Mouse (Mus musculus): ENCODE results near the gene Fuz.

The Fuz gene

DNA sequence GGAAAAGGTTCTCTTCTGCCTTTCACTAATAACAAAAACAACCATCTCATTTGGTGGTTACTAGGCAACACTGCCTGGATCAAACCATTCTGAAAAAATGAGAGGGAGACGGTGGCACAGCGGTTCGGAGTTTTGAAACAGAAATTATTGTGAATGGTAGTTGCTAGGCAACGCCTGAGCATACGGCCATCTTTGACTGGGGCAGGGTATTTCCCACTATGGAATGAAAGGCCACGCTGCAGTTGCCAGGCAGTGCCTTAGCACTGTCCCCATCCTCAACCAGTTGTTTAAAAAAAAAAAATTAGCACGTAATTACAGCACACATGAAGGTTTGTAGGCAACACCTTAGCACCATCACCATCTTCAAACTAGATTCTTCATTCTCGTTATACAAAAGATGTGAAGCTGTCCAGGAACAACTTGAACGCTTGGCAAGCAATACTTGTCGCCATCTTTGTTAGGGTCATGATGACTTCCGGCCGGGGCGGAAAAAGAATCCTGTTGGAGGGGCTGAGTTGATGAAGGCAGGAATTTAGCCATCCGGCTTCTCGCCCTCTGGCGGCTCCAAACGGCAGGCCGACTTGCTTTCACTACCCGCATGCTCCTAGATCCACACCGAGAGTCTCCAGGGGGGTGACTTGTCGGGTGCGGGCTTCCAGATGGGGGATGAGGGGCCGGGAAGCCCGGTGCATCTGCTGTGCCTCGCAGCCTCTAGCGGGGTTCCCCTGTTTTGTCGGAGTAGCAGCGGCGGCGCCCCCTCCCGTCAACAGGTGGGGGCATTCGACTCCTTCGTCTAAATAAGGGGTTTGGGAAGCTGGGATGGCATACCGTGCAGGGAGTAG lies at the start of gene Fuz:
Gene Fuz (plus strand): TSS at position 487 of the 842 bp plus-strand sequence.
- DNase-seq (ENCODE audit: low read depth in 2 of 2, low spot score in 2 of 2): peak; percentile 83 to 86

GRCm38 (mm10) chr7:44846804-44847203 lies 49.1 kb upstream of the Fuz start:
- DNase-seq (ENCODE audit: low read depth in 2 of 2, low spot score in 2 of 2): no peak

GRCm38 (mm10) chr7:44847772-44848171 lies 48.1 kb upstream of the Fuz start:
- no peak for DNase-seq (ENCODE audit: low read depth in 2 of 2, low spot score in 2 of 2)

GRCm38 (mm10) chr7:44848561-44849415 lies 47.1 kb upstream of the Fuz start, which contains the start of the genes Akt1s1 and Tbc1d17:
Akt1s1 (plus strand) TSS chr7:44848991.
Tbc1d17 (minus strand) TSS chr7:44849079.
- peak; percentile 98 for DNase-seq (ENCODE audit: low read depth in 2 of 2, low spot score in 2 of 2)

- peak; percentile 80 to 84 for DNase-seq (ENCODE audit: low read depth in 2 of 2, low spot score in 2 of 2)
Observed at GRCm38 (mm10) chr7:44849416-44850111, 46.3 kb upstream of the Fuz start.

- DNase-seq (ENCODE audit: low read depth in 2 of 2, low spot score in 2 of 2): no peak
Observed at GRCm38 (mm10) chr7:44850146-44850545, 45.7 kb upstream of the Fuz start.

DNA sequence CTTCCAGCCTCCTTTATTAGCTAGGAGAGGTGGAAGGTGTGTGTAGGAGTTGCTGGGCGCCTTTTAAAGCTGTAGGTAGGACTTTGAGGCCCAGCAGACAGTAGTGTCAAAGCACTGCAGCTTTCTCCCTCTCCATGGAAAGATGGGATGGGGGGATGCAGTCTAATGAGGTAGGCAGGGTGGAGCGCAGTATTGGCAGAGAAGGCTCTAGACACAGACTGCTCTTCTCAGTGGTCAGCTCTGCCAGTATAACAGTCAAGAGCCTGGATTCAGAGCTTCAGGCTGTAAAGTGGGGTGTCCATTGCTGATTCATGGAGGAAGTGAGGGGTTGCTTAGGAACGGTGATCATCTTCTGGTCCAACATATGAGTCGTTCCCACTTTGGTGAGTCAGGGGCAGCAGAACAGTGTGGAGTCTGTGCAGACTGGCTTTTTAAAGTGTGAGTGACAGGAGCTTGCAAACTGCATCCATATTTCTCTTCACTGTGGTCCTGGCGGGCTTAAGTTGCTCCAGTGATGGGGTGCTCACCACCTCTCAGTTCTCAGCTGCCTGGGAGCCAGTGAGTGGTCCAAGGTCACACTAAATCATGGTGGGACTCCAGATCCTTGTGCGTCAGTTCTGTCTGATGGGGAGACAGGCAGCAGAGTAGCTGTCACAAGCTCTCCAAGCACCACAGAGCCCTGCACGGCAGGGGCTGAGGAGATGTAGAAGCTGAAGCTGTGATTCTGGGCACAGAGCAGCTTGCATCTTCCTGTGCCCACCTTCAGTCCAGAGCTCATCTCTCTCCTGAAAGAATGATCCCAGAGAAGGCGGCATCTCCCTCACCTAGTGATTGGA lies 44.9 kb upstream of the Fuz start:
- no peak for DNase-seq (ENCODE audit: low read depth in 2 of 2, low spot score in 2 of 2)

- DNase-seq (ENCODE audit: low read depth in 2 of 2, low spot score in 2 of 2): no peak
Observed at GRCm38 (mm10) chr7:44851625-44852234, 44.1 kb upstream of the Fuz start.

GRCm38 (mm10) chr7:44852259-44853027 lies 43.4 kb upstream of the Fuz start:
- no peak for DNase-seq (ENCODE audit: low read depth in 2 of 2, low spot score in 2 of 2)

GRCm38 (mm10) chr7:44853065-44853464 lies 42.8 kb upstream of the Fuz start:
- DNase-seq (ENCODE audit: low read depth in 2 of 2, low spot score in 2 of 2): no peak

- no peak for DNase-seq (ENCODE audit: low read depth in 2 of 2, low spot score in 2 of 2)
Observed at GRCm38 (mm10) chr7:44853596-44854355, 42.1 kb upstream of the Fuz start.

DNA sequence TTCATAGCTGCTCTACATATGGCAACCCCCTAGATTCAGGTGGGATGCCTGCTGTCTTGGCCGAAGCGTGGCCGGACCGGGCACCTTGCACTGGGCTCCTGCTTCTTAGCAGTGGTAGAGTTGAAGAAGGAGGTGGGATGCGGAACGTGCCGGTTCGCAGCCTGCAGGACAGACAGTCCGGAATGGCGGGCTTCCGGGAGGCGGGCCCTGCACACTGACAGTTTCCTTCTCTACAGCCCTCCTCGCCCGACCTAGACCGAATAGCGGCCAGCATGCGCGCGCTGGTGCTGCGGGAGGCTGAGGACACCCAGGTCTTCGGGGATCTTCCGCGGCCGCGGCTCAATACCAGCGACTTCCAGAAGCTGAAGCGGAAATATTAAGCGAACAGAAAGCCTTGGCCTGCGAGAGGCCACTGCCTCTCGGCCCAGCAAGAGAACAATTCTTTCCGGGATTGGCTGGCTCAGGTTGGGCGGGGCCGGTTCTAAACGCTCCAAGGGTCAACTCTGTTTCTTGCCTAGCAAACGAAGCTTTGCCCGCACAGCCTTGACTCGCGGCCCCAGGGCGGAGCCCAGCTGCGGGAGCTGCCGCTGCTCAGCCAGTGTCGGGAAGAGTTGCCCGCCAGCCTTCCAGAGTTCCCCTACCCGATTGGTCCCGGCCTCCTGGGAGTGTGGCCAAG lies 41.4 kb upstream of the Fuz start:
- DNase-seq (ENCODE audit: low read depth in 2 of 2, low spot score in 2 of 2): peak; percentile 51 to 56

DNA sequence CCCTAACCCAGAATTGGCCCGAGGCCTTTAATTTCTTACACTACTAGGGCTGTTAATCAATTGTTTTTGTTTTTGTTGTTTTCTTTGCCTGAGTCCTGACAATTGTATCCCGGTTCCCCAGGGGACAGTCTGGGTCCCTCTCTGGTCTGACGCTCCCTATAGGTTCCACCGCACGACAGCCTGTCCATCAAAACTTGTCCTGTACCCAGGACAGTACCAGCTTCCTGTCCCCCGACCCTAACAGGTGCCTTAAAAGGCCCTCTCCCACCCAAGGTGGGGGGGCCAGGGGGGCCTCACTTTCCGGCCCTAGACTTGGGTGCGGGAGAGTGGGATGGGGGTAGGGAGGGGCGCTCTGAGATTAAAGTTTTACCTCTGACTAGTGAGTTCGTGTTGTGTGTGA lies 40.8 kb upstream of the Fuz start:
- no peak for DNase-seq (ENCODE audit: low read depth in 2 of 2, low spot score in 2 of 2)

GRCm38 (mm10) chr7:44856265-44856916 lies 39.5 kb upstream of the Fuz start:
- no peak for DNase-seq (ENCODE audit: low read depth in 2 of 2, low spot score in 2 of 2)

DNA sequence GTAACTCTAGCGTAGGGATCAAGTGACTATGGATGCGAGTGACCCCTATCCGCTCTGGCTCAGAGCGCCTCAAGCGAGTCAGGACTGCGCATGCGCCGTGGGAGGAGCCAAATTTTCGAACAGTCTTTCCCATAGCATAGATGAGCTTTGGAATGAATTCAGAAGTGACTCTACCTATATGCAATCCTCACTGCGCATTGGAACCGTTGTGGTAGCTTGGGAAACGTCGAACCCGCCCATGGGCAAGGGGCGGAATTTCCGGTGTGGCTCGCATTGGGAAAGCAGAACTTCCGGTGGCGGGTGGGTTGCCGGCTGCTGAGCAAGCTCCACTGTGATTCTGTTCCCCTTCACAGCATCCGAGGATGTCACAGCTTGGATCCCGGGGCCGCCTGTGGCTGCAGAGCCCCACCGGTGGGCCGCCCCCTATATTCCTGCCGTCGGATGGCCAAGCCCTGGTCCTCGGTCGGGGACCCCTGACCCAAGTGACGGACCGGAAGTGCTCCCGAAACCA lies 38.8 kb upstream of the Fuz start, which contains the start of gene Pnkp:
Gene Pnkp (plus strand): TSS at position 98 of the 511 bp plus-strand sequence.
- DNase-seq (ENCODE audit: low read depth in 2 of 2, low spot score in 2 of 2): peak; percentile 74 to 81

DNA sequence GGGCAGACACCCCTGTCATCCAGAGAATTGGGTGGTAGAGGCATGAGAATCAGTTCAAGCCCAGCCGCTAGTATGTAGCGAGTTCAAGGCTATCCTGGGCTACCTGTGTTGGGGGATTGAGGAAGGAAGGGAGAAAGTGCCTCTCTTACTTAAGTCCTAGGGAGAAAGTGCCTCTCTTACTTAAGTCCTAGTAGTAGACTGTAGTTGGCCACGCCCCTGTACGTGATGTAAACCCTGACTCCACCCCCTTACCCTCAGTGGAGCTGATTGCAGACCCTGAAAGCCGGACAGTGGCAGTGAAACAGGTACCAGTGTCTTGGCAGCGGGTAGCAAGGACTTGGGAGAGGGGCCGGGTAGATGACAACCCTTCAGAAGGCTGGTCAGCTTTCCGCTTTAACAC lies 38.0 kb upstream of the Fuz start:
- no peak for DNase-seq (ENCODE audit: low read depth in 2 of 2, low spot score in 2 of 2)

DNA sequence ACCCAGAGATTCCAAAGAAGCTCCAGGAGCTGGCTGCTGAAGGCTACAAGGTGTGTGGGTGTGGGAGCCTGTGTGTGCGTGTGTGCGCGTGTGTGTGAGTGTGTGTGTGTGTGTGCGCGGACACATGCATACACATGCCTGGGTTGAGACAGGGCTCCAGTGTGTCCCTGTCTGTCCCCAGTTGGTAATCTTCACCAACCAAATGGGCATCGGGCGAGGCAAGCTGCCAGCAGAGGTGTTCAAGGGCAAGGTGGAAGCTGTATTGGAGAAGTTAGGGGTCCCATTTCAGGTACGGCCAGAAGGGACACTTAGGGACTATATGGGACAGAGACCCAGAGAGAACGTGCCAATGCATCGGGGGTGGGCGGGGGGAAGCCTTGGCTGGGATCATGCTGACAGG lies 36.0 kb upstream of the Fuz start:
- DNase-seq (ENCODE audit: low read depth in 2 of 2, low spot score in 2 of 2): no peak

All from CD8-positive naive resting alpha-beta T cell, adult 2 months (primary cell).